Mouse (Mus musculus) heart, adult 2 months (tissue): Measurements from ENCODE around the gene Glyctk. TPM values are rescaled to one million over a fixed set of nuclear protein-coding genes. Genes with fewer than 3 reads are reported as not detected.

Experiments used
- DNase-seq, 2 experiments: peaks; one replicate each; pipeline ENCODE4 v3.0.0; 2021
- H3K27ac ChIP-seq: fragments of 200-600 bp; 2 replicates; pipeline ENCODE4 v1.8.1; 2022
- H3K27me3 ChIP-seq: fragments of 200-500 bp; 2 replicates; pipeline ENCODE4 v1.6.1; 2012; ENCODE audit warnings: mild to moderate bottlenecking, low read length, inconsistent platforms, mixed read lengths; ENCODE audit not compliant: control insufficient read depth, insufficient read depth
- H3K36me3 ChIP-seq: fragments of 200-500 bp; 2 replicates; pipeline ENCODE4 v1.6.1; 2012; ENCODE audit warnings: low read length, inconsistent platforms; ENCODE audit not compliant: control insufficient read depth, insufficient read depth
- H3K4me1 ChIP-seq: fragments of 200-500 bp; 2 replicates; pipeline ENCODE4 v1.6.1; 2011; ENCODE audit warnings: low read length; ENCODE audit not compliant: control insufficient read depth, insufficient read depth
- H3K4me3 ChIP-seq: fragments of 200-600 bp; 2 replicates; pipeline ENCODE4 v1.8.1; 2022
- H3K79me2 ChIP-seq: fragments of 200-500 bp; replicated peaks from 2 replicates; pipeline ENCODE4 v1.6.1; 2012; ENCODE audit warnings: mild to moderate bottlenecking, inconsistent platforms, low read length, moderate library complexity, mixed read lengths; ENCODE audit not compliant: control insufficient read depth, insufficient read depth
- H3K9ac ChIP-seq: fragments of 200-500 bp; 2 replicates; pipeline ENCODE4 v1.6.1; 2012; ENCODE audit warnings: low read depth, mild to moderate bottlenecking, control low read depth, inconsistent platforms, low read length, mixed read lengths
- CTCF ChIP-seq: fragments of 200-600 bp; IDR thresholded peaks from 2 replicates; pipeline ENCODE4 v1.8.1; 2022; ENCODE audit warnings: antibody characterized with exemption, mild to moderate bottlenecking, moderate library complexity
- EP300 ChIP-seq: fragments of 200-500 bp; IDR thresholded peaks from 2 replicates; pipeline ENCODE4 v1.6.1; 2011; ENCODE audit warnings: low read depth, low read length, control low read depth; ENCODE audit not compliant: insufficient read depth
- POLR2A ChIP-seq: fragments of 200-500 bp; IDR thresholded peaks from 2 replicates; pipeline ENCODE4 v1.6.1; 2011; ENCODE audit warnings: mild to moderate bottlenecking, low read depth, low read length, control low read depth; ENCODE audit not compliant: insufficient read depth
- WGBS: fragments of 180-500 bp; shearing (Covaris S2); methylation state at CpG from one replicate; pipeline ENCODE4 v1.1.7; 2018; 5-methylcytosine and 5-hydroxymethylcytosine counted together
- intact Hi-C: fragments of 180-260 bp; cut with DNase I; formaldehyde crosslinking; loops from one replicate; pipeline ENCODE4 v1.15.1; 2025
- polyA plus RNA-seq: library from polyadenylated mRNA; depleted of rRNA; stranded (reverse); fragments of >200 nt; gene quantifications from 2 replicates; pipeline ENCODE4 v1.2.3, GENCODE M21; 2012
- total RNA-seq, 2 experiments: library from RNA; stranded (reverse); gene quantifications; 2 replicates each; pipeline ENCODE4 v1.2.3; 2021

Gene Glyctk
- total and polyA plus RNA-seq, 3 experiments = 1.6 to 3.4 (median 2.3) TPM

GRCm38 (mm10) chr9:106167703-106168102 lies 9.8 kb upstream of the Glyctk start:
- intact Hi-C loops = no loop called here
- Histone ChIP-seq H3K27me3 (no peaks in the 10 kb centered on the region), H3K79me2 (no peaks in the 10 kb centered on the region), H3K9ac (no peak overlapping the region), H3K4me1 (peaks cover 3% of the 10 kb centered on the region), H3K36me3 (no peaks in the 10 kb centered on the region; the same call in 1 of the 2 replicates), H3K4me3 (no peak overlapping the region), H3K27ac (no peak overlapping the region)
- TF ChIP-seq CTCF (no peak), POLR2A (no peak), EP300 (no peak)
- 74% methylated on average over 1 of the region's 1 CpGs for WGBS
- no peak for DNase-seq

GRCm38 (mm10) chr9:106167241-106167640 lies 9.3 kb upstream of the Glyctk start:
- Histone ChIP-seq H3K9ac (no peak overlapping the region), H3K27ac (no peak overlapping the region), H3K4me3 (no peak overlapping the region), H3K79me2 (no peaks in the 10 kb centered on the region), H3K4me1 (peaks cover 3% of the 10 kb centered on the region), H3K36me3 (no peaks in the 10 kb centered on the region; the same call in 1 of the 2 replicates), H3K27me3 (no peaks in the 10 kb centered on the region)
- TF ChIP-seq EP300 (no peak), POLR2A (no peak), CTCF (no peak)
- no peak for DNase-seq
- intact Hi-C loops = no loop called here
- WGBS = 74% methylated on average over 3 of the region's 3 CpGs

- H3K27ac ChIP-seq = no peak overlapping the region
- H3K36me3 ChIP-seq = no peaks in the 10 kb centered on the region; the same call in 1 of the 2 replicates
- WGBS = 45% methylated on average over 2 of the region's 2 CpGs
- TF ChIP-seq EP300 (no peak), CTCF (no peak), POLR2A (no peak)
- no peak overlapping the region for H3K9ac ChIP-seq
- peaks cover 3% of the 10 kb centered on the region for H3K4me1 ChIP-seq
- no peak for DNase-seq
- H3K27me3 ChIP-seq = no peaks in the 10 kb centered on the region
- intact Hi-C loops = no loop called here
- no peaks in the 10 kb centered on the region for H3K79me2 ChIP-seq
- H3K4me3 ChIP-seq = no peak overlapping the region
Measured at GRCm38 (mm10) chr9:106166709-106167108, 8.8 kb upstream of the Glyctk start.

- Histone ChIP-seq H3K27me3 (no peaks in the 10 kb centered on the region), H3K9ac (peak overlapping the region; percentile 70), H3K36me3 (no peaks in the 10 kb centered on the region), H3K4me1 (no peaks in the 10 kb centered on the region; the same call in 1 of the 2 replicates), H3K27ac (peak overlapping the region; percentile 100), H3K4me3 (peak overlapping the region; percentile 80), H3K79me2 (no peaks in the 10 kb centered on the region)
- no peak for DNase-seq
- 29% methylated on average over 5 of the region's 5 CpGs for WGBS
- TF ChIP-seq POLR2A (no peak), CTCF (no peak), EP300 (no peak)
- intact Hi-C loops = loop anchor here (5.0 kb wide), 1 partner anchor 37 kb away; the partner anchor contains the start of gene Ppm1m
Measured at GRCm38 (mm10) chr9:106160426-106160825, 2.5 kb upstream of the Glyctk start.

- Histone ChIP-seq H3K27me3 (no peaks in the 10 kb centered on the region), H3K79me2 (no peaks in the 10 kb centered on the region), H3K27ac (peak overlapping the region; percentile 100), H3K9ac (peak overlapping the region; percentile 70), H3K36me3 (no peaks in the 10 kb centered on the region), H3K4me1 (no peaks in the 10 kb centered on the region; the same call in 1 of the 2 replicates), H3K4me3 (peak overlapping the region; percentile 80)
- peak; percentile 95 to 97 for DNase-seq
- WGBS = under 1% methylated on average over 24 of the region's 24 CpGs
- peak; percentile 72 for TF ChIP-seq EP300
- TF ChIP-seq CTCF = no peak
- peak; percentile 87 for TF ChIP-seq POLR2A
- intact Hi-C loops = loop anchor here (1.0 to 5.0 kb wide), 3 partner anchors 10 to 52 kb away; partner anchors contain the start of genes Ppm1m and Wdr82
Measured at GRCm38 (mm10) chr9:106159784-106160301, 1.9 kb upstream of the Glyctk start.

- no peak overlapping the region for H3K9ac ChIP-seq
- no peaks in the 10 kb centered on the region for H3K27me3 ChIP-seq
- intact Hi-C loops = loop anchor here (1.0 to 5.0 kb wide), 2 partner anchors 11 to 53 kb away; partner anchors contain the start of gene Wdr82
- TF ChIP-seq EP300 (no peak), POLR2A (no peak), CTCF (no peak)
- peak overlapping the region; percentile 100 for H3K27ac ChIP-seq
- WGBS = 82% methylated on average over 9 of the region's 9 CpGs
- peak overlapping the region; percentile 80 for H3K4me3 ChIP-seq
- no peak for DNase-seq
- H3K36me3 ChIP-seq = no peaks in the 10 kb centered on the region
- H3K4me1 ChIP-seq = no peaks in the 10 kb centered on the region; the same call in 1 of the 2 replicates
- no peaks in the 10 kb centered on the region for H3K79me2 ChIP-seq
Measured at GRCm38 (mm10) chr9:106159237-106159636, 1.3 kb upstream of the Glyctk start.
